Mouse (Mus musculus) kidney, postnatal 14 days (tissue): ENCODE measurements at regions not wholly inside any gene's neighbourhood (a gene's known extent, or its start where the extent isn't known, plus 50 kb on each side); places are given as distances from the start of the nearest gene placed in this dataset.

ENCODE experiments used
- DNase-seq: peaks from one replicate; pipeline ENCODE4 v3.0.0; 2022; ENCODE audit warnings: mixed read lengths

DNA sequence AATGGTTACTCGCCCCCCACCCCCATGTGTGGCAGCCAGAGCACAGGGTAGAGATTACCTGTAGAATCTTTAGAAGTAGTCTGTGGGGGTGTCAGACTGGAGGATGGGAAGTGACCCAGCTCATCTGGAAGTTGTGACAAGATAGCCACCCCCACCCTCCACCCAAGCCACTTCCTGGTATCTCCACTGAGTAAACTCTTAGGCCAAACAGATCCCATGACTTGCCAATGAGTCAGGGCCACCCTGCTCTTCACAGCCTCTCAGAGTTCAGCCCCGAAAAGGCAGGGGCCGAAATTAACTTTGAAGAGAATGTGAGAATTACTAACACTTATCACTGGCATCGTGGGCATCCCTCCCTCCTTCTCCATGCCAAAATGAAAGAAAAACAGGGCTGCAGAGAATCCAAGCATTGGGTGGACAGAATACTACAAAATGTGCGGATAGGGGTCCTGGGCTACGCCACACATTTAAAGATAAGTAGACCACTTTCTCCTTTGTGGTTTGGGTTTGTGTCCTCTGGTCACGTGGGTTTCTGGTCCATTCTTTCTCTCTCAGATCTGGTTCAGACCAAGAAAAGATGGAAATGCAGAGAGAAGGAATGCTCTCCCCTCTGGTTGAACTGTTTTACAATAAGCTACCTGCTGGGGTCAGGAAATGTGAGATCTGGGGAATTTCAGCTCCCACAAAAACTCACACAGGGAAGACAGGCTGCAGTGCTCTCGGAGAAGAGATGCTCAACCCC, 250.6 kb downstream of the Sox9 start:
- no peak for DNase-seq

DNA sequence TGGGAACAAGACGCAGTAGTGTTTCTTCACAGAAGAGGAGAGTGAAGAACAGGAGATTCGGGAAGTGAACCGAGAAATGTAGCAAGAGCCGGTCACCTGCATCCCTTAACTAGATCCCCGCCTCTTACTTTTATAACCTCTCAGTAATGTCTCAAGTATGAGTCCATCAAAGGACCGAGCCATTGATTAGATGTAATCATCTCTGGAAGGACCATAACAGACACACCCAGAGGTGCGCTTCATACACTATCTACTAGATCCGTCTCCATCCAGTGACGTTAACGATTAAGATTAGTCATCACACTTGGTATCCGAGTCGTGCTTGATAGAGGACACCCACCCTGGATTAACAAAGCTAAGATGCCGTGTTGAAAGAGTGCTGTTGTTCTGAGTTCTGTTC, 252.9 kb downstream of the Sox9 start:
- no peak for DNase-seq

DNA sequence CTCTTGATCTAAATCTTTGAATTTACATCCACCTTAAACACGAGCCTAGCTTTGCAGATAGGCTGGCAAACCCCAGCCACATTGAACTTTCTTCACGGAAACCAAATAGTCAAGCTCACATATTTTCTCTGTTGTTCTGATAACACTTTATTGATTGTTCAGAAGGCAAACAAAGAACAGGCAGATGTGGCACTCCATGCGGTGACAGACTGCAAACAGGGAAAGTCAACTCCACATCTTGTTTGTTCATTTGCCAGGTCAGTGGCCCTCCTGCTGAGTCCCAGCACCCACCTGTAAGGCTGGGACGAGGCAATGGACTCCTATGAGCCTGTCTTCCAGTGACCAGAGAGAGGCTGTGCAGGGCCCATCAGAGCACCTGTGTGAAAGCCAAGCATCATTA, 255.7 kb downstream of the Sox9 start:
- DNase-seq: no peak

DNA sequence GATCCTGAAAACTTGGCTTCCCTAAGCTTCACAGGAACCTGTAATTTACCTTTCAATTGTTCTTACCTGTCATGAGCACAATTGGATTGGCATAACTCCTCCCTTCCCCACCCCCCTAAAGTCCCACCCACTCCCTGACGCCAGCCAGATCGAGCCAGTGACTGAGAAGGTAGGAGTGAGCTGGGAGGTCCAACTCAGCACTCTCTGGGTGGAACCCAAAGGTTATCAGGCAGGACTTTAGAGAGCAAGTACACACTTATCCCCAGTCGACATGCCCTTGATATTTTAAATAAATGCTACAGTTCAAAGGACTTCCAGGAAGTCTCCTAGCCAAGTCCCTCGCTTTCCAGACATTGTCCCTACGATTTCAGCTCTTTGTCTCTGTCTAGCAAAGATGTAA, 260.7 kb downstream of the Sox9 start:
- no peak for DNase-seq

DNA sequence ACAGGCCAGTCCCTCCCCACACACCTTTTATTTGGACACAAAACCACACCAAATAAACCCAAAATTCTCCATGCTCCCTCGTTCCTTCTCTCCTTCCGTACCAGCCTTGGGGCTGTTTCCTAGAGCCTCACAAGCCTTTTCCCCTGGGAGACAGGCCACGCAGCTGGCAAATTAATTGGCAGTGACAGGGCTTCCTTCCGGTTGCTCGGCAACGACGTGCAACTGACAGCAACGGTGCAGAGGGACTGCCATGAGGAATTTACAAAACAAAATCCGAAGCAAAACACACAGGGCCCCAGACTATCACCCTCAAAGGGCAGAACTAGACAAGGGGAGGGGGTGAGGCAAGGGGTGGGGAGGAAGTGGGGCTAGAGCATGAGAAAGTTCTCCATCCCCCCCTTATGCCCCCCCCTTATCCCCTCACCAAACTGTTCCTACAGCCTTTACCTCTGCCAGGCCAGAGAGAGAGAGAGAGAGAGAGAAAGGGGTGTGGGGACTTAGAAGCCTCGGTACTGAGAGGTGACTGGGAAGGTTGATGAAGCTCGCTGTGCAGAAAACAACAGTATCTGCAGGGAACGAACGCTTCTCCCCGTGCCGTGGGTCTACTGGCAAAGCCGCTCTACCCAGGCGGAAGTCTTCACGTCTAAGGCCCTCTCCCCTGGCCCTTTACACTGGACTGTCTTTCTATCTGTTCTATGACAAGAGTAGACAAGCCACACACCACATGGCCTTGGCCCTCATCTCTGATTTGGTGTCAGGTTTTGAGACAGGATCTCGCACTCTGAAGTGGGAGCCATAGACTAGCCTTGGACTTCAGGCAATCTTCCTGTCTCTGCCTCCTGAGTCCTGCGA, 264.4 kb downstream of the Sox9 start:
- DNase-seq: peak; percentile 58

DNA sequence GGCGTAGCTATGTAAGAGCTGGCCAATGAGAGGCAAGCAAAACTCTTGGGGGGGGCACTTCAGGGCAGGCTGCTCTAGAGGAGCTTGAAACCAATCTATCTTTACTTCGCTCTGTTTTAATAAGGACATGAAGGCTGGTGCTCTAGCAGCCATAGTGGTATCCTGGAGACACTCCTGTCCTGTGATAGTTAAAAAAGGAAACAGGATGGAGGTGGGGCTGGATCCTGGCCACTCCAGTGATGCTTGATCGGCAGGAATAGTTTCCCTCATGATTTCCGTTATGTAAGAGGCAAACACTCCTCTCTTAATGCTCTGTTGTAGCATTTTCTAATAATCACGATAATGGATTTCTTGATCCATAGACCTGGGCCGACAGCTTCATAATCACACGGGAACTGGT, 266.1 kb downstream of the Sox9 start:
- DNase-seq: peak; percentile 29

DNA sequence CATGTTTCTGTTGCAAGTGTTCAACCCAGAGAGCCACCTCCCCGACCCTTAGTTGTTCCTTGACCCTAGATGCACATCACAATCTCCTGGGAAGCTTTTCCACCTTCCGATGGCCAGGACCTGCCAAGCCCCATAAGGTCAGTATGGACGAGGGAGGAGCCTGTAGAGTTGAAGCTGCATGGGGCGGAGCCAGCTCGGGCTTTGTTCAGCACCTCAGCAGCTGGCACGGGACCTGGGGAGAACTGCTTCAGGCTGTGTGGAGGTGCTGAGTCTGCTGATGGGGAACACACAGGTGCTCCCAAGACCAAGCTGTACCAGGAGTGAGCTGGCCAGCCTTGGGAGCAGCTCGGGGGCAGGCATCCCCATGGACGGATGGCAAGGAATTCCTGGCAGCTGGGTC, 267.6 kb downstream of the Sox9 start:
- no peak for DNase-seq

DNA sequence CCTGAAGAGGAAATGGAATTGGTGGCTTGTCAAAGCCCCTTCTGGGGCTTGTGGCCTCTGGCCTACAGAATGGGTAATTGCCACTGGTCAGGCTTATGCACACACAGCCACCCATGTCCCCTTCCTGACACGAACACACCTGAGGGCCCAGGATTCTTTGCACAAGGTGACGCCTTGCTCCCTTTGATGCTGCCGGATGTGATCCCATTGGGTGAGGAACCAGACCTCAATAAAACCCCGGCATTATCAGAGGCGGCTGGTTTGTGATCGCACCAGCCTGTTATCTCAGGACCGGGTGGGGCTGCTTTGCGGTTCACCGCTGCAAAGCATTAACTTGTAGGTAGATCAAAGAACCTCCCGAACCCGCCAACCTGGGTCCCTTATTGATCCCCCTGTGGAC, 270.5 kb downstream of the Sox9 start:
- no peak for DNase-seq

DNA sequence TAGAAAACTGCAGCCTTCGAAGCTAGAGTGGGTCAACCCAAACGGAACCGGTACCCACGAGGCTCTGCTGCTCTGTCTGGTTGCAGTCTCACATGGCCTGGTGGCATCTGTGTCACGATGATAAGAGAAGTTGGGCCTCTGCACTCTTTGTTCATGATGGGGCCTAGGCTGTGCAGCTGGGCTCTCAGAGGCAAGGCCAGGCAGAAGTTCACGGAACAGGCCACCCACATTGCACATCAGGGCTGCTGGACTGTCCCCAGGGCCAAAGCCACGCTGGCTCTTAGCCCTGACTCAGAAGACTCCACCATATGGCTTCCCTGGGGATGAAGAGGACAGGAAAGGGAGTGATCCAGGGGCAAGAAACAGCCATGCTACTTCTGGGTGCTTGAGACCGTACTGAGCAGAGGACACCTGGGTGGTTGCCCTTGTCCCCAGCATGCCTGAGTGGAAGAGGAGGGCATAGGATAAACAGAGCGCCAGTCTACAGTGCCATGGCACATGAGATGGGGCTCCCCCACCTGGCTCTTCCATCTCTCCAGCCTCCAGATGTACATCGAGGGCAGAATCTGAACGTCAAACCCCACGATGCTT, 274.1 kb downstream of the Sox9 start:
- DNase-seq: peak; percentile 25

DNA sequence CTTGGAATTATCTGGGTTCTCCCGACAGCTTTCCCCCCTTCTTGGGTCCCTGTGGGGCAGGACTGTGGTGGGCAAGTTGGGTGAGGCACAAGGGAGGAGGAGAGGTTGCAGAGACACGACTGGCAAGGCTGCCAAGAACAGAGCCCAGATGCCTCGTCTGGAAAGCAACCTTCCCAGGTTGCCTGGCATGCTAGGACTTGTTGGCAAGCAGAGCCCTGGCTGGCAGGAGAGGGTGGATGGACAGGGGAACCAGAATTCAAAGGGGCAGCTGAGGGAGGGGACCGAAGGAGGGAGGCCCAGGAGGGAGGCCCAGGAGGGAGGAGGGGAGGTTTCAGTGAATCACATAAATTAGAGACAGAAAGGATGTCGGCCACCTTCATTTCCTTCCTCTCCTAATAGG, 274.8 kb downstream of the Sox9 start:
- DNase-seq: peak; percentile 10

DNA sequence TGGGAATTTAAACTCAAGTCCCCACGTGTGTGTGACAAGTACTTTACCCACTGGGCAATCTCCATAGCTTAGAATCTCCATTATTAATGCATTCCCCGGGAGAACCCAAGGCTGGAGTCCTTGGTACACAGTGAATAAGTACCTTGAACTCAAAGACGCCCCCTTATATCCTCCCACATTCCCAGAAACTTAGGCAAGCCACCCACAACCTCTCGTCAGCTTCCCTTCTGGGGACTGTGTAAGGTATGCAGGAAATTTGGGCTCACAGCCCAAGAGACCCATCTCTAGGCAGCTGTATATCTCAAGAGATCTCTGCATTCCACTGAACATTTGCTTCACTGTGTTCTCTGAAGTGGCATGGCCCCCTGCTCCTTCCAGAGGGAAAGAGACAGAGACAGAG, 288.3 kb downstream of the Sox9 start:
- DNase-seq: no peak

DNA sequence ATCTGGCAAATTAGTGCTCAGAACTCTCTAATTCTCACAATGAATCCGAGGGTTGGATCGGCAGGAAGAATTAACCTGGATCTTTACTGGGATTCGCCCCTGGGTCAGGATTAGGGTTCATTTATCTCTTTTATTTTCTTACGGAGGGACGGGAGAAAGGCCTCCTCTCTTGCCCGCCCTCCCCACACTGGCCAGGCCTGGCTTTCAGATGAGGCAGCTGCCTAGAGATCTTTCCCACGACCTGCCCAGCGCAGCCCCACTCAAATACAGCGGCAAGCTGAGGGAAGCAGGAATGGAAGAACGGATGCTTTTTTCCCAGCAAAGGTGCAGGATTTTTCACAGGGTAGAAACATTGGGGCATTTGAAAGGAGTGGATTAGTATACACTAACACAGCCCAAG, 289.9 kb downstream of the Sox9 start:
- DNase-seq: no peak

DNA sequence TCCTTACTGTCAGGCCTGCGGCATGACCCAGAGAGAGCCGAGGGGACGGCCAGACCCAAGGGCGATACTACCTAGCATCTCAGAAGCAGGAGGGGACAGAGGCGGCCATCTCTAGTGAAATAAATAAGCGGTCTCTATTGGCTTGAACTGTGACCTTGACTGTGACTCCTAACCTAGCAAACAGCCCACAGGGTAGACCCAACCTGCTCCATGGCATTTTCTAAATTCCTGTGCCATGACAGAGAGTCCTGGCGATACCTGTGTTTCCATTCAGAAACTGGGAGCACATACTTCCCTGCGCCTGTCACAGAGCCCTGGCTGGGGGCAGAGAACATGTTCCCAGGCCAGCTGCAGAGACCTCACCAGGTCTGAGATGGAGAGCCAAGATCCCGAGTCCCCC, 292.3 kb downstream of the Sox9 start:
- peak; percentile 33 for DNase-seq

DNA sequence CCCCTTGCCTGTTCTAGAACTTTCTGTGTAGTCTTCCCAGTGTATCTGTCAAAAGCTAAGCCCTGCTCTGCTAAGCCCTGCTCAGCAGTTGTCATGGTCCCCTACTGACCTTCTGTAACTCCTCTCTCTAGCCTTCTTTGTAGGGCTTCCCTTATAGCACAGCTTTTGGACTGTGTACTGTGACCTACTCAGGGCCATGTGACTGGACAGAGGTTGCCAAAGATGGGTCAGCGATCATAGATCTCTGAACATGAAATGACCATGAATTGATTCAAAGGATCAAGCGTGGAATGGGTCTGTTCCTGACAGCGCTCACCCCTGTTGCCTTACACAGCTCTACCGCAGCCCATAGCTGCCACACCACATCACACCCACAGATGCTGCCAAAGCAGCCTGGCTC, 294.3 kb downstream of the Sox9 start:
- no peak for DNase-seq

DNA sequence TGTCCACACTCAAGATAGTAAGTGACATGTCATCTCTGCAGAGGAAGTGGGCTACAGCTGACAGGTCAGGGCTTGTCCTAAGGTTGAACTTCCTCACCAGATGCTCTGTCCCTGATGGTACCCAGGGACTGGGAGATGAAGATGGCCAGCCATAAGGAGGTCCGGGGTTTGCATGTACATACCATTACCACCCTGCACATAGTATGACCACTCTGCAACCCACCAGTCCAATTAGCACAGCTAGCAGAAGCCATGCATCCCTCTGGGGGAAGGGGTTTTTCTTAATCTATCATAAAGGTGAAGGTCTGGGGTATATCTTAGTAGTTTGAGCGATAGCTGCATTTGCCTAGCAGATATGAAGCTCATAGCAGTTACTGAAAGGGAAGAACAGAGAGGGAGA, 298.3 kb downstream of the Sox9 start:
- no peak for DNase-seq

DNA sequence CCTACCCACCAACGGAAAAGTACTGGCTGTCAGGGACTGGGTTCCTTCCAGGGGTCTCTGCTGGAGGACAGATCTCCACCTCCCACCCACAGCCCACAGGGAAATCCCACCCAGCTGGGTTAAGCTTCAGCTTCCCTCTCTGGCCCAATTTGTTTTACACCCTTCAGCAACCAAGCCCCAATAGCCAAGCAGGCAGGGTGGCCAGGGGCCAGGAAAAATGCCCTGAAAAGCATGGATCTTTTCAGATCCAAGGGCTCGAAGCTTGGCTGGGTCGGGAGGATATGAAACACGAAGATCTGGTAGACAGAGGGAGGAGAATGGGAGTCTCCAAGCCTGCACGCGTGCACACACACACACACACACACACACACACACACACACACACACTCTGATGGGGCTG, 302.4 kb downstream of the Sox9 start:
- no peak for DNase-seq

DNA sequence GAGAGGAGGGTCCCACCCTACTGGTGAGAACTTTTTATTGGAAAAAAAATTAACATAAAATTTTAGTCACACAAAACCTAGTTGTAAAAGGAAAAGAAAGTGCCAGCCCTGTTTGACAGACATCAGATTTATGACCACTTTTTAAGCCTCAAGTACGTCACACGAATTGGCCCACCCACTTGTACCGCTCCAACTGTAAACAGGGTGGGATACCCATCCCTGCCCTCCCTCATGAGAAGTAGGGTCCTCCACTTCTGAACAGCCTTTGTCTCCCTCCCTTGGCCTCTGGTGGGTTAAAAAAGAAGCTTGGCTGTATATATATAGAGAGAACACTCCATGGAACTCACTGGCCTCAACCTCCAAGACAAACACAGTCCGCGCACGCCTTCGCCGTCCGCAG, 303.5 kb downstream of the Sox9 start:
- no peak for DNase-seq

DNA sequence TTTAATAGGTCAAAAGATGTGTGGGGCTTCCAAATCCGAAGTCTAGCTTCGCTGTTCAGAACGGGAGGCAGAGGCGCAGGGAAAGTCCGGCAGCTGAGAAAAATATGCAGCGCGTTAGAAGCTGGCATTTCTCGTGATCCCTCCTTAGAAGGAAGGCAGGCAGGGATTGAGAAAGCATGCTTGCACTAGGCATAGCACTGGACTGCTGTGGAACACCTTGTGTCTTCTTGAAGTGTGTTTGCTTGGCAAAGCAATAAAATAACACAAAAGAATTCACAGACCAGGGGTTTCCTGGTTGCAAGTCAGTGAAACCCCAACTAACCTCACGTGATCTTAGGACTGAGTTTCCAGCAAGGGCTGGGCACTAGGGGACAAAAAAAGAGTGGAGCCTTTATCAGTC, 305.1 kb downstream of the Sox9 start:
- no peak for DNase-seq

DNA sequence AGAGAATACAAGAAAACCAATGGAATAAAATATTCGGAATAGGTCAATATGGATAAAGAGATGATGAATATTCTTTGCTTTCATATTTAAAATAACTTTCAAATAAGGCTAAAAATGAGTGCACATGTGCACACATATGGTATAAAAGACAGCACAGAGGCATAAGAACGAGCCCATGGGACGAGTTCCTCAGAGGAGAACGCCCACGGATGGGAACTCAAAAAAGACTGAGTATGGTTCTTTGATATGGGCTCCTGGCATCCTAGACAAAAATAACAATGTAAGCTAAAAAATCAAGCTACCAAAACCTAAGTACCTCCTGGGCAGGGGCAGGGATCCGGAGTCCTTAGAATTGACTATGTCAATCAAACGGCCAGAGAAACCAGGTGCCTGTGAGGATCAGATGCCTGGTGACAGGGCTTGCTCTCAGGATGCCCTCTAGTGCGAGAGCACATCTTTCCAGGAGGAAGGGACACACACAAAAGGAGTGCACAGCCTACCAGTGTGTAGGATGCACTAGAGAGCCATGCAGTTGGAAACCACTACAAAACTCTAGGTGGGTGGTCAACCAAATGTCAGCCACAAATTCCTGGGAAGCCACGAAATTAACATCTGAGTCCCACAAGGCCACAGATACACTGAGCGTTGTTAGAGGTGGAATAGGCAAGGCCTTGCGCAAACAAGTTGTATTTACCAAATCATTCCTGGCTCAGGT, 307.8 kb downstream of the Sox9 start:
- no peak for DNase-seq

DNA sequence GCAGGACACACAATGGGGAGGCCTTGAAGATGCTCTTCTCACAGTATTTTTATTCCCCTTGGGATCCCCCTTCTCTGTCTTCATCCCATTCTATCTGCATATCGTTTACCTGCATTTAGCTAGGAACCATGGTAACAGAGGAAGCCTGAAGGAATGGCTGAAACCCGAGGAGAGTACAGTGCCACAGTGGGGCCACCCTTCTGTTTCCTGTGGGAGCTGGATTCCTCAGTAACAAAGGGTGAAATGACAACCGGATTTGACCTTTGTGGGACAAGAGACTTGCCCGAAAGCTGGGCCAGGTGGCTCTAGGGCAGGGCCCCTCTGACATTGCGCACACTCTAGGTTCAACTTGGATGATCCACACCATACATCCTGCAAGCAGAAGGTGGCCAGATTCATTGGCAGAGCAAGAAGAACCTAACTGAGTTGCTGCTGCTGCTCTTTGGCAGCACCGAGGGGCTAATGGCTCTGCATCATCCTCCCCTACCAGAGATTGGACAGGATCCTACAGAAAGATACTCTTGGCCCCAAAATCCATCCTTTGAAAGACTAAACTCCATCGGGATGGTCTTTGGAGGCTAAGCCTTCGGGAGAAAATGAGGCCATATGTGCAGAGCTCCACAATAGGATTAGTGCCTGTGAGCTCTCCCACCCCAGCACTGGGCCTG, 310.0 kb downstream of the Sox9 start:
- DNase-seq: no peak

DNA sequence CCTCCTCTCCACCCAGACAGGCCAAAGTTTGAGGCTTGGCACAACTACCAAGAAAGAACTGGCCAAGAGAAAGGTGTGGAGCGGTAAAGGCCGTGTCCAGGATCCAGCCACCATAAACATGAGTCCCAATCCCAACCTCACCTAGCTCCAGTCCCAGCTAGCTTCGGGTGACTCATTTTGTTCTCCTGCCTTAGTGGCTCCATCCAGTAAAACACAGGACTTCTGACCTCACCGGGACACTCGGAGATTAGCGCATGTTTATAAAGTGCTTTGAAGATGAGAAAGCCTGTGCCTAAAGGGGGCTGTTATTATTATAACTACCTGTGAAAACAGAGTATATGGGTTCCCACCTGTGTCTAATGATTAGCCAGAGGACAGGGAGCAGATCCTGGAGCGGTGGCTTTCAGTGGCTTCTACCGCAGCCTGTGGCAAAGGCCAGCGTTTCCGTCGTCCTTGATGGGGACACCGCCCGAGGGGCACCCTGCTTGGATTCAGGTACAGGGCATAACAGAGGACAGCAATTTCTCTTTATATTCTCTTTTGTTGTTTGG, 311.9 kb downstream of the Sox9 start:
- no peak for DNase-seq

DNA sequence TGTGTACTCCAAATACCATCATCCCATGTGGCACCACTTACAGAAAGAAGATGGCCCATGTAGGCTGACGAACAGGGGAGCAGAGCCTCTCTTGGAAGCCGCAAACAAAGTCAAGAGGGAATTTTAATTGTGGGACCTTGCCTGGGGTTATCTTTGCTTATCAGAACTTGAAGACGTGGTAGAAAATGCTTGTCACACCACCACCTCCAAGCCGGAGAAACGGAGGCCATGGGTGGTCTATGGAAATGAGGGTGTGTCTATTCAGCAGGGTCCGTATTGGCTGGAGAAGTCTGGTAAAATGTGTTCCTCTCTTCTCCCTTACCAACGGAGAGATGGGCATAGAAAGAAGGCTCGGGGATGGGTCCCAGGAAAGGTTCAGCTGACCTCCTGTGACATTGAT, 313.6 kb downstream of the Sox9 start:
- DNase-seq: no peak

DNA sequence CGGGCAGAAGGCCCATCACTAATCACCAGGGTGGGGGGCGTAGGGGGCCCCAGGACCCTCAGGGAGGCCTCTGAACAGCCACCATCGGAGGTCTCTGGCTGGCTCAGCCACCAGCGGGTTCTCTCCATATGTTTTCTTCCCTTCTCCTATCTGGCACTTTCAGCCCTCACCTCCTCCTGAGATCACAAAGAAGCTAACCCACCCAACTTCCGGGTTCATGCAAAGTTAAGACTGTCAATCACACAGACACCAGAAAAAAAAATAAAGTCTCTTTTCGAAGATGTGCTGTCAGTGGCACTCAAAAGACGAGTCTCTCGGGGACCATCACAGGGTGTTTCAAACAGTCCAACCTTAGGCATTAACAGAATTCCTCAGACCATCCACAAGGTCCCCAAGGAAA, 314.2 kb downstream of the Sox9 start:
- DNase-seq: no peak
